Mouse (Mus musculus) hindlimb bud, embryonic 11.5 days (tissue): ENCODE results near the gene Maz.

ENCODE experiments used
- DNase-seq: peaks from one replicate; pipeline ENCODE4 v3.0.0-alpha.2; 2012; ENCODE audit warnings: low read depth, low spot score; ENCODE audit errors: extremely low spot score

The Maz gene

DNA sequence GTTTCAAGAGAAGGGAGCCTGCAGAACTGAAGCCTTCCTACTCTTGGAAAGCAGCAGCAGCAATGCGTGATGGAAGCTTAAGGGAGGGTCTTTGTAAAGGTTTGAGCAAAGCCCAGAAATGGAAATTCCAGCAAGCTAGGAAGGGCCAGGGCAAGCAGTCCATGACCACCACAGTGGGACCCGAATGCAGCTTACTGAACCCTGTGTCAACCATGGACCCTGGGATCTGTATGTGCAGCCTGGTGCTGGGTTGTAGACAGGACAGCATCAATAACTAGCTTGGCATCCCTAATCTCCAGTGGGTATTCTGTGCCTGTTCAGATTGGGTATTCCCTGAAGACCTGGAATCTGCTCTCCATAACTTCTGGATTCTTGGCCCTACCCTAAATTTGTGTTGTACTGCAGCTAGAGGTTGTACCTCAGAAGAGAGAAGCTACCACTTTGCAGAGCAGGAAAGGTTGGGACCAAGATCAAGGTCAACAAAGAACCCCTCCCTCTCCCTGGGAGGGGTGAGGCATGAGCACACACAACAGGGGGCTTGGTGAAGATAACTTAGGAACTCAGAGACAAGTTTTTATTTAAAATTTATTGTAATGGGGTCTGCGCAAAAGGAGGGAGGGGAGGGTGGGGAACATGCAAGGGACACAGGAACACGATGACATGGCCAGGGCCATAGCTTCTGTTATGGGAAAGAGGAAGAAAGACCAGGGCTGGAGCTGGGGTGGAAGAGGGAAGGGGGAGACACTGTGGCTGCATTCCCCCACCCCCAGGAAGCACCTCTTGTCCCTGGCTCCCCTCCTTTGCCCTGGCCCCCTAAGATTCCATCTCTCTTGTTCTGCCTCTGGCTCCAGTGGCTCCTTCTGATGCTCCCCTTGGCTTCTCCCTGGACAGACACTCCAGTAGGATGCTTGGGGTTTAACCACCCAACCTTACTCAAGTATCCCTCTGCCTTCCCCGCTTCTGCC lies 5.0 kb downstream of the Maz start:
- no peak for DNase-seq

DNA sequence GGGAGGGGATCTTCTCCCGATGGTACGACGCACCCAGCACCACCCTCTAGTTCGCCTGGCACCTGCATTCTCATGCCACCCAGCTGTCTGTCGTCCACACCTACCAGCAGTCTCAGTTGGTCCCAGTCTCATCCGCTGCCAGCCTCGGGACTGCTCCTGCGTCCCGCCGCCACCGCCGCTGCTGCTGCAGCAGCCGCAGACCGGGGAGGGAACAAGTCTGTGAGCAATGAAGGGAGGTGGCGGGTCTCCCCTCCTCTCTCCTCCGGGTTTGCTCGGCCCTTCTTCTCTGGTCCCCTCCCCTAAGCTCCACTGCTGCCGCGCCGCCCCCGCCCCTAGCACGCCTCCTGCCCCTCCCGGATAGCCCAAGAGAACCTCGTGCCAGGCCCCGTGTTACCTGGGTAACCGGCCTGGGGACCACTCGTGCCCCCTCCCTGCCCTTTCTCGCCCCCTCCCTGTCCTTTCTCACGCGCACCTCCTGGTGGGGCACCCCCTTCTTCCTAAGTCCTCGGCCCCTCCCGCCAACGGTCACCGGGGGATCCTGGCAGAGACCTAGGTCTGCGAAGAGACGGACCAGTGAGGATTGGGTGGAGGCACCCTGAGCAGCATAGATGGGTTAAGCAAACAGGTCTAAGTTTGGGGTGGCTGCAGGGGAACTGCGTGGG lies 5.8 kb downstream of the Maz start, which contains the start of the genes Gm42742 and Prrt2:
TSS of gene Gm42742 (minus strand) at position 197 of the 662 bp plus-strand sequence.
TSS of gene Prrt2 (minus strand) at position 311 of the 662 bp plus-strand sequence.
- no peak for DNase-seq

GRCm38 (mm10) chr7:127020491-127020890 lies 6.3 kb downstream of the Maz start:
- no peak for DNase-seq

GRCm38 (mm10) chr7:127020031-127020430 lies 6.8 kb downstream of the Maz start:
- no peak for DNase-seq

DNA sequence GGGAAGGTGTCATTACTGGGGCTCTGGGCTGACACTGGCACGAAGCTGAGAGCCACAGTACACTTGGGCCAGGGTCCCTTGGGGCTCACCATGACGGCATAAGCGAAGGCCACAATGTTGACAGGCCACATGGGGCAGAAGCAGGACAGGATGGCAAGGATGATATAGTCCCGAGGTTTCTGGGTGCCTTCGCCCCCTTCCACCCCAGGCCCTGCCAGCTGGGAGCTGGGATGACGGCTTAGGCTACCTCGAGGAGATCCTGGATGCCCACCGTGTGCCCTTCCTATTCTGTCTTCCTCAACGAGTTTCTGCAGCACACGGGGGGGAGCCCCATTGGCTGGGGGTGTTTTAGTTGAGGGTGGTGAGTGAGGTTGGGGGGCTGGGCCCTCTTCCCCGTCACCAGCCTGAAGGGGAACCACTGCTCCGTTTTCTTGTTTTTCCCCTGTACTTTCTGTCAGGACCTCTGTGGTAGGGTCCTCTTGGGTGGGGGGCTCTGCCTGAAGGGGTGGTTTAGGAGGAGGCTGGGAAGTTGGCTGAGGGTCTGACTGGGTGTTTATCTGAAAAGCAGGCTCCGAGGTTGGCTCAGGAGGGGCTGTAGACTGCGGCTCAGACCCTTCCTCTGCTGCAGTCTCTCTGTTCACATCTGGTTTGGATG lies 7.4 kb downstream of the Maz start:
- no peak for DNase-seq

DNA sequence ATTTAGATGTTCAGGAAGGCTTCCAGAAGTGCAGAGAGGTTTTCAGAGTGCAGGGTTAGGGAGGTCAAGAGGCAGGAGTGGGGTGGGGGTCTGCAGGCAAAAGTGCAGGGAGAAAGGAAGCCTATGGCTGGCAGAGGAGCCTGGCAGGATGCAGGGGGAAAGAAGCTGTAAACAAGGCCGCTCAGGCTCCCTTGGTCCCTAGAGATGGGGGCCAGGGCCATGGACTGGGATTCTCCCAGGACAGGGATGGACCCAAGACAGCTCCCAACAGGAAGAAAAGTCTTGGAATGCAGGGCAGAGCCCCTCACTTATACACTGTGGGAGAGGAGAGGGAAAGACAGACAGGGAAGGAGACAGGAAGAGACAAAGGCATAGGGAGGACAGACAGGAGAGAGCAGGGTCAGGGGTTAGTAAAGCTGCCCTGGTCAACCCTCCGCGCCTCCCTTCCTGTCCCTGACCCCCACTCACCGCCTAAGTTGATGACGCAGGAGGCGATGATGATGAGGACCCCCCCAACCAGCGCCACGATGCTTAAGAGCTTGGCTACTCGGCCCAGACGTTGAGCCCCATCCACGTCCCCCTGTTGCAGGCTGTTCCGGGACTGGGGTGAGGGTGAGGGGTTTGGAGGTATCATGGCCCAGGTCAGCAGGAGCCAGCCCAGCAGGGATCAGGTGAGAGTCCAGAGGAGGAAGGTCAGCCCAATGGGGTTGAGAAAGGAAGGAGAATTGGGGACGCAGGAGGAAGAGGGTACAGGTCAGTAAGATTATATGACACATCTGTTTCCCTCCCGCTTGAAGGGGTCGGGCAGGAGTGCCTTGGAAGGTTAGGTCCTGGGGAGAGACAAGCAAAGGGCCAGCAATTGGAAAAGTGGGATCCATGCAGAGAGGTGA lies 8.2 kb downstream of the Maz start:
- no peak for DNase-seq

DNA sequence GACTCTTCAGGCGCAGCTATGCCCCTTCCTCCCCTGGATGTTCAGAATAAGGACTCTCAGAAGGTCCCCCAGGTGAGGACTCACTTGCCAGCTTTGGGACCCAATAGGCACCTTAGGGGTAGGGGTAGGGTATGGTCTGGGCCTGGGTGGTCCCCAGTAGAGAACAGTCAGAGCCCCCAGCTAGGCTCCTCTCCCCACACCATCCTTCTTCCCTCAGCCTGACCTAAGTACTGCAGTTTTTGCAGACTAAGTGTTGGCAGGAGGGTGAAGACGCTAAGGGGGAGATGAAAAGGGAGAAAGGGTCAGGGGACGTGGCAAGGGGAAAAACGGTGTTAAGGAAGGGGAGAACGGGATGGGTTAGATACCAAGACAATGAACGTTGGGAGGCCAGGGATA lies 8.9 kb downstream of the Maz start:
- no peak for DNase-seq

GRCm38 (mm10) chr7:127016971-127017949 lies 9.6 kb downstream of the Maz start, which contains the start of gene Pagr1a:
TSS of gene Pagr1a (minus strand) at chr7:127017352.
- DNase-seq = peak; percentile 100

DNA sequence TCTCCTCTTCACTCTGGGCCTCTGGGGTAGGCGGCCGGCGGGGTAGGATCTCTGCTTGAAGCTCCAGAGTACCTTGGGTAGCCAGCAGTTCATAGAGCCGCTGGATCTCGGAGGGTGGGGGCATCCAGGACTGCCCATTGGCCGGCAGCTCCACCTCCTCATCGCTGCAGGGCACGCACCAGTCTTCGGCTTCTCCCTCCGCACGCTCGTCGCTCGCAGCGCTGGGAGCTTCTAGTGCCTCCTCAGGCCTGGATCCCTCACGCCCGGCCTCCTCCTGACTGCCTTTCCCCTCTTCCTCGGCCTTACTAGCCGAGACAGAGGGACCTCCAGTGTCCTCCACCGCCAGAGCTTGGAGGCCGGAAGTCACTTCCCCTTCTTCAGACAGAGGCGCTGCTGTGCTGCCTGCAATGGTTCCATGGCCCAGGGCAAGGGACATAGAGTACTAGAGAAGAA lies 10.3 kb downstream of the Maz start:
- DNase-seq = no peak

DNA sequence TGATC lies 10.6 kb downstream of the Maz start, which contains the start of gene Pagr1b:
TSS of gene Pagr1b (minus strand) at position 4 of the 5 bp plus-strand sequence.
- no peak for DNase-seq

- DNase-seq = no peak
These were observed 10.8 kb downstream of the Maz start for GRCm38 (mm10) chr7:127016081-127016480.

- no peak for DNase-seq
These were observed 11.8 kb downstream of the Maz start for GRCm38 (mm10) chr7:127014993-127015392.

- no peak for DNase-seq
These were observed 12.5 kb downstream of the Maz start, which contains the start of gene Mvp for GRCm38 (mm10) chr7:127014320-127014719. TSS of gene Mvp (minus strand) at chr7:127014621.

DNA sequence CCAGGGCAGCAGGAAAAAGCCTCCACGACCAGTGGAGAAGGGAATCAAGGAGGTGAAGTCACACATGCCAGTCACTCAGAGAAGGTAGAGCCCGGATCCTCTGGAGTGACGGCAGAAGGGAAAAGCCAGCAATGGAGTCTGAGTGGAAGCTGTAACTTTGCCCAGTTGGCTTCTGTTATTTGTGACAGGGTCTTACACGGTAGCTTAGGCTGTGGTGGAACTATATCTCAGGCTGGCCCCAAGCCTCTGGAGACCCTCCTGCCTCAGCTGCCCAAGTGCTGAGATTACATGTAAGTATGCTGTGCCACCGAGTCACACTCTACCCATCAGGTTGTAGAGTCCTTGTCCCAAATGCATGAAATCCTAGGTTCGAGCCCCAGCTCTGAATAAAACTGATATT lies 13.5 kb downstream of the Maz start:
- no peak for DNase-seq

GRCm38 (mm10) chr7:127012845-127013244 lies 14.0 kb downstream of the Maz start:
- no peak for DNase-seq

GRCm38 (mm10) chr7:127012374-127012773 lies 14.5 kb downstream of the Maz start:
- no peak for DNase-seq

GRCm38 (mm10) chr7:127011717-127012116 lies 15.1 kb downstream of the Maz start:
- DNase-seq = no peak

- DNase-seq = no peak
These were observed 15.8 kb downstream of the Maz start for GRCm38 (mm10) chr7:127011051-127011450.

DNA sequence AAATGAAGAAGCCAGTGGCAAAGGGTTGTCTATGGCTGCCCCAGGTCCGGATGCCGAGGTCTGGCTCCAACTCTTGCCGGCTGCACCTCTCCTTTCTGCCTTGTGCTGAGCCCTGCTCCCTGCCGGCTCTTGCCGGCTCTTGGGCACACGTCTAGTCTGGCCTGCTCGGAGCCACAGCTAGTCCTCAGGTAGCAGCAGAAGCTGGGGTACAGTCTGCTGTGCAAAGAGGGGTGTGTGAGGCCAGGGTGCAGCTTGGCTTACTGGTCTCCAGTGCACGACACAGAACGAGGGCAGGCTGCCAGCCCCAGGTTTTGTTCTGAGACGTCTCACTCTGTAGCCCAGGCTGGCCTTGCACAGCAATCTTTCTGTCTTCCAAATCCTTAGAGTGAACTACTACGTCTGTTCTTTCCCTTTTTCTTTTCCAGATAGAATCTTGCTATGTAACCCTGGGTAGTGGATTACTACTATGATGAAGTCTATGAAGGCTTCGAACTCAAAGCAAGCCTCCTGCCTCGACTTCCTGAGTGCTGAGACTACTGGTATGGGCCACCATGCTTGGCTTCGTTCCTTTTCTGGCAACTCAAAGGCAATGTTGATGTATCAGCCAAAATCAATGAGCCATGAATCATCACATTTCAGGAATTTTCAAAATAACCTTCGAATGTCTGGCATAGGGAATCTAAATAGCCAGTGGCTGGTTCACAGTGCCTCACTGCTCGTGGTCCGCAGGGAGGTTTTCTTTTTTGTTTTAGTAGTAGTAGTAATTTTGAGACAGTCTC lies 17.3 kb downstream of the Maz start:
- DNase-seq = no peak
